Mouse (Mus musculus): Measurements from ENCODE around the gene Ctsw.

Gene Ctsw

GRCm38 (mm10) chr19:5487768-5488550, 19.7 kb upstream of the Ctsw start, which contains the start of gene Mus81:
Mus81 (minus strand) TSS chr19:5488402.
- DNase-seq (ENCODE audit: low spot score in 2 of 2): peak; percentile 93 to 95

GRCm38 (mm10) chr19:5486771-5487170, 18.5 kb upstream of the Ctsw start:
- no peak for DNase-seq (ENCODE audit: low spot score in 2 of 2)

GRCm38 (mm10) chr19:5486286-5486685, 18.0 kb upstream of the Ctsw start:
- no peak for DNase-seq (ENCODE audit: low spot score in 2 of 2)

GRCm38 (mm10) chr19:5485821-5486220, 17.5 kb upstream of the Ctsw start:
- no peak for DNase-seq (ENCODE audit: low spot score in 2 of 2)

- DNase-seq (ENCODE audit: low spot score in 2 of 2): no peak
Measured at GRCm38 (mm10) chr19:5485371-5485770, 17.1 kb upstream of the Ctsw start.

- DNase-seq (ENCODE audit: low spot score in 2 of 2): no peak
Measured at GRCm38 (mm10) chr19:5484496-5484895, 16.2 kb upstream of the Ctsw start.

GRCm38 (mm10) chr19:5483386-5484359, 15.4 kb upstream of the Ctsw start:
- no peak for DNase-seq (ENCODE audit: low spot score in 2 of 2)

- DNase-seq (ENCODE audit: low spot score in 2 of 2): no peak
Measured at GRCm38 (mm10) chr19:5481398-5481797, 13.1 kb upstream of the Ctsw start.

GRCm38 (mm10) chr19:5480016-5480415, 11.7 kb upstream of the Ctsw start:
- no peak for DNase-seq (ENCODE audit: low spot score in 2 of 2)

- no peak for DNase-seq (ENCODE audit: low spot score in 2 of 2)
Measured at GRCm38 (mm10) chr19:5477668-5478300, 9.5 kb upstream of the Ctsw start.

GRCm38 (mm10) chr19:5477004-5477667, 8.8 kb upstream of the Ctsw start:
- peak in 1 of 2 experiments; percentile 66 for DNase-seq (ENCODE audit: low spot score in 2 of 2)

GRCm38 (mm10) chr19:5475069-5475714, 6.9 kb upstream of the Ctsw start:
- DNase-seq (ENCODE audit: low spot score in 2 of 2): no peak

GRCm38 (mm10) chr19:5474281-5475068, 6.2 kb upstream of the Ctsw start:
- no peak for DNase-seq (ENCODE audit: low spot score in 2 of 2)

- DNase-seq (ENCODE audit: low spot score in 2 of 2): peak; percentile 56 to 60
Measured at GRCm38 (mm10) chr19:5473720-5474119, 5.4 kb upstream of the Ctsw start, which contains the start of gene Efemp2. Efemp2 (plus strand) TSS chr19:5473954.

GRCm38 (mm10) chr19:5472857-5473256, 4.5 kb upstream of the Ctsw start:
- DNase-seq (ENCODE audit: low spot score in 2 of 2): no peak

GRCm38 (mm10) chr19:5471846-5472245, 3.5 kb upstream of the Ctsw start:
- DNase-seq (ENCODE audit: low spot score in 2 of 2): no peak

GRCm38 (mm10) chr19:5466916-5467500, 1.3 kb downstream of the Ctsw start:
- DNase-seq (ENCODE audit: low spot score in 2 of 2): no peak

GRCm38 (mm10) chr19:5465037-5465436, 3.3 kb downstream of the Ctsw start:
- no peak for DNase-seq (ENCODE audit: low spot score in 2 of 2)

GRCm38 (mm10) chr19:5463791-5464562, 4.3 kb downstream of the Ctsw start:
- no peak for DNase-seq (ENCODE audit: low spot score in 2 of 2)

All from frontal cortex, postnatal 36 days (tissue).